Mouse (Mus musculus): ENCODE results near the gene H2-Ab1.

Gene H2-Ab1

GRCm38 (mm10) chr17:34280499-34281038, 23.1 kb downstream of the H2-Ab1 start:
- no peak for DNase-seq (ENCODE audit: low read depth in 2 of 2, low spot score in 2 of 2)

DNA sequence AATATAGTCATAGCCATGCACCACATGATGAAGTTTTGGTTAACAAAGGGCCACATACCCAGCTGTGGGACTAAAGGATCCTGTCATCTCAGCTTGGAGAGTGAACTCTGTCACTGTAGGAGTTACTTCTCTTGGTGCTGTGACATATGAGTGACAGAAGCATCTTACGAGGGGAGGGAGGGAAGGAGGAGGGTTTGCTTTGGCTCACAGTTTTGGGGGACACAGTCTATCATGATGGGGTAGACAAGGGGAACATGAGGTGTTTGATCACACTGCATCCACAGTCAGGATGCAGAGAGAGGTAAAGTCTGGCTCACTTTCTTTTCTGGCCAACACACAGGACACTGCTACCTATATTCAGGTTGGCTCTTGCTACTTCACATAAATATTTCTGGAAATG, 24.3 kb downstream of the H2-Ab1 start:
- DNase-seq (ENCODE audit: low read depth in 2 of 2, low spot score in 2 of 2): no peak

- no peak for DNase-seq (ENCODE audit: low read depth in 2 of 2, low spot score in 2 of 2)
Observed at GRCm38 (mm10) chr17:34285371-34285770, 27.9 kb downstream of the H2-Ab1 start.

- no peak for DNase-seq (ENCODE audit: low read depth in 2 of 2, low spot score in 2 of 2)
Observed at GRCm38 (mm10) chr17:34285848-34286247, 28.4 kb downstream of the H2-Ab1 start.

- no peak for DNase-seq (ENCODE audit: low read depth in 2 of 2, low spot score in 2 of 2)
Observed at GRCm38 (mm10) chr17:34286501-34286900, 29.0 kb downstream of the H2-Ab1 start.

DNA sequence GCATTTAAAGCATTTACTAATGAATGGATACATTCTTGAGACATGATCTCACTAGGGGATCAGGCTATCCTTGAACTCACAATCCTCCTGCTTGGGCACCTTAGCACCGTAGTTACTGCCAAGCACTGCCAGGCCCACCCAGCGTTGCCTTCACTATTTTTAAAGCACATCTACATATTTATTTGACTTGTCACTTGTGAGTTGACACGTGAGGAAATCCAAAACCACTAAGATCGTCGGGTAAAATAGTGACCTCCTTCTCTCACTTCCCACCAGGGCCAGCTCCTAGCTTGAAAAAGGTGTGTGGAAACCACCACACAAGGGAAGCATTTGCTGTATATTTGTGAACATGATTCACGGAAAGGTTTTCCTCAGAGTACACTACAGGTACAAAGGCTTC, 29.5 kb downstream of the H2-Ab1 start:
- DNase-seq (ENCODE audit: low read depth in 2 of 2, low spot score in 2 of 2): no peak

- peak; percentile 71 to 80 for DNase-seq (ENCODE audit: low read depth in 2 of 2, low spot score in 2 of 2)
Observed at GRCm38 (mm10) chr17:34287648-34288047, 30.2 kb downstream of the H2-Ab1 start, which contains the start of gene H2-Aa. Gene H2-Aa (minus strand): TSS chr17:34287823.

DNA sequence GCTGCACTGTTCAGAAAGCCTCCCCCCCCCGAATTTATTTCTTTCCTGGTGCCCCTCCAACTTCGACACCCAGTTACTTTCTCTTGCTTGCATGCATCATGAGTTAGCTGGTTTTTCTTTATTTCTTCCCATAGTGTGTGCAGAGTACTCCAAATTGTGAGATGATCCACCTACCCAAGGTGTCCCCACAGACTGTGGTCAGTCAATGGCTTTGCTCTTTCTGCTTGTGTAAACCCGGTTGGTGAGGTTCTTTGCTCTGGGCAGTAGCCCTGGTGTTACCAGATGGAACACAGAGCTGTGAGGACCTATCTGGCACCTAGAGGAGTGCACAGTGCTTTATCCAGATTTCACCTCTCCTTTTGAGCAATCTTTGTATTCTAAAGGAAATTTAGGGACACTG, 30.6 kb downstream of the H2-Ab1 start:
- no peak for DNase-seq (ENCODE audit: low read depth in 2 of 2, low spot score in 2 of 2)

GRCm38 (mm10) chr17:34291609-34292008, 34.1 kb downstream of the H2-Ab1 start:
- DNase-seq (ENCODE audit: low read depth in 2 of 2, low spot score in 2 of 2): peak; percentile 67 to 79

DNA sequence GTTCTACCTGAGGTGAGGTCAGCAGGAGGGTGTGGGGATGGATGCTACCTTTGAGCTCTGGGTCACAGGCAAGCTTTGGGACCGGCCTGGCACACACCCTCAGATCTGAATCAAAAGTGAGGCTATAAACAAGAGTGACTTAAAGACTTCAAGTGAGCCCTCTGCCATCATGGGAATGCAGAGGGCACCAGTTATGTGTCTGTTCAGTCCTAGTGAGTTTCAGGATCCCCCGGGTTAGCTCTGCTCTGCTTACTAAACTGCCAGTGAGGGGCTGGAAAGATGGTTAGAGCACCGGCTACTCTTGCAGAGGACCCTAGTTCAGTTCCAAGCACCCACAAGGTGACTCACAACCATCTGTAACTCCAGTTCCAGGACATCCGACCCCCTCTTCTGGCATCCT, 35.1 kb downstream of the H2-Ab1 start:
- DNase-seq (ENCODE audit: low read depth in 2 of 2, low spot score in 2 of 2): no peak

GRCm38 (mm10) chr17:34293533-34293932, 36.0 kb downstream of the H2-Ab1 start:
- no peak for DNase-seq (ENCODE audit: low read depth in 2 of 2, low spot score in 2 of 2)

DNA sequence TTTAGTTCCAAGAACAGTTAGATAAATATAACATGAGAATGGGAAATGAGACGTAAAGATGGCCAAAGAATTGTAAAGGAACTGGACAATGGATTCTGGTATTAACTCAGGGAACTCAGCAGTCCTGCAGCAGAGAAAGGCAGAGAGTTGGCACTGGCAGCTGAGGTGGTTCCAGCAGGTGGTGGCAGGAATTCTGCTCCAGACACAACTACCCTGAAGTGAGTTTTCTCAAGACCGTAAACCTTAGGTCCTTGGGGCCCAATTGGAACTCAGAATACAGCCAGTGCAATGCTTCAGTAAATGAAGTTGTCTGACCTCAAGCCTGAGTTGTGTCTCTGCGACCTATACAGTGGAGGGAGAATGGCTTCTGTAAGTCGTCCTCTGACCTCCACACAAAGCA, 36.8 kb downstream of the H2-Ab1 start:
- DNase-seq (ENCODE audit: low read depth in 2 of 2, low spot score in 2 of 2): no peak

- no peak for DNase-seq (ENCODE audit: low read depth in 2 of 2, low spot score in 2 of 2)
Observed at GRCm38 (mm10) chr17:34295307-34295706, 37.8 kb downstream of the H2-Ab1 start.

- peak; percentile 47 to 60 for DNase-seq (ENCODE audit: low read depth in 2 of 2, low spot score in 2 of 2)
Observed at GRCm38 (mm10) chr17:34295891-34296794, 38.7 kb downstream of the H2-Ab1 start.

GRCm38 (mm10) chr17:34299356-34299755, 41.9 kb downstream of the H2-Ab1 start:
- no peak for DNase-seq (ENCODE audit: low read depth in 2 of 2, low spot score in 2 of 2)

- no peak for DNase-seq (ENCODE audit: low read depth in 2 of 2, low spot score in 2 of 2)
Observed at GRCm38 (mm10) chr17:34300071-34300470, 42.6 kb downstream of the H2-Ab1 start.

DNA sequence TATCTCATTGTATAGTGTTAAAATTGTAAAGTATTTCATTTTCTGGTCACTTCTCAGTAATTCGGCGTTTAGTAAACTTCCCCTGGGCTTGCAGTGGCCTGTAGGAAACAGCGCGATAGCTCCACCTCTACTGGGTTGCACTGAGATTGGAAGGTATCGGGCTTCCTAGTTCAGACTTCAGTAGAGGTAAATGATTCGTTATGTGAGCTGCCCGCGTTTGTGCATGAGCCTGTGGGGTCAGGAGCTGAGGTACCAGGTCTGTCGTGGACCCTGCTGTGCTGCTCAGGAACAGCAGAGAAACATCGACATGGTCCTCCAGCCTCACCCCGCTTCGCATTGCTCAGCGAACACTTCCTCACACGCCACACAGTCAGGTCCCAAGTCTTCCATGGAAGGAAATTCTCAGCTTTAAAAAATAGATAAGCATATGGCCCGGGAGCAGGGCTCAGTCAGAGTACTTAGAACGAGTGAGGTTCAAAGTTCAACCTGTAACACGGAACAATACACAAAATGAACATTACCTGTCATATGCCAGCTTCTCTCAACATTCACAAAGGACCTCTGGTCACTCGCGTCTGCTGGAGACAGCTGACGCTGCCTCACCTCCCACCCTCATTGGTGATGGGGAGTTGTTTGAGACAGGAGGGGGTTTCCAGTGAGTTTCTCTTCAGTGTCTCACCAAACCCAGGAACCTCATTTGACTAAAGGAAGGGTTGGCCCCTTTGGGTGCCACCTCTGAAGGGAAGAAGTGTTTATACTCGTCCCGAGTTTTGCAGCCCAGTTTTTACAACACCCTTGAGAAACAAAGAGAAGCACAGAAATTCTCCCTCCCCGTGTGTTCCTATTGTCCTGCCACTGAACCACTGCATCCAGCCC, 43.4 kb downstream of the H2-Ab1 start:
- DNase-seq (ENCODE audit: low read depth in 2 of 2, low spot score in 2 of 2): no peak

DNA sequence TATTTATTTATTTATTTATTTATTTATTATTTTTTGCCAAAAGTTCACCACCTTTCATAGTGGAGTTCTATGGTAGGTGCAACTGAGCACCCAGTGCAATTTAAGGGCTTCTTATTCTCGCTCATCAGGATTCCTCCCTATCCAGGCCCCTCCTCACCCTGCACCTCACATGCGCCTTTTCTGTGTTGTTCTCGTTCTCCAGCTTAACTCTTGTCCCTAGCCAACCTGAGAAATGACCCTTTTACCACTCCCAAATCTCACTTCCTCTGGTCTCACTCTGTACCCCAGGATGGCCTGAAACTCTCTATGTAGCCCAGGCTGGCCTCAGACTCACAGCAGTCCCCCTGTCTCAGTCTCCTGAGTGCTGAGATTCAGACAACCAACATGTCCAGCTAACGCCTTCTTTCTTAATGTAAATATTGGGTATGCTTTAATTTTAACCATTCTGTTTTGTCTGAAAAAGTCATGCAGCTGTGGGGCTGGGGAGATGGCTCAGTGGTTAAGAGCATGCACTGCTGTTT, 44.2 kb downstream of the H2-Ab1 start:
- no peak for DNase-seq (ENCODE audit: low read depth in 2 of 2, low spot score in 2 of 2)

DNA sequence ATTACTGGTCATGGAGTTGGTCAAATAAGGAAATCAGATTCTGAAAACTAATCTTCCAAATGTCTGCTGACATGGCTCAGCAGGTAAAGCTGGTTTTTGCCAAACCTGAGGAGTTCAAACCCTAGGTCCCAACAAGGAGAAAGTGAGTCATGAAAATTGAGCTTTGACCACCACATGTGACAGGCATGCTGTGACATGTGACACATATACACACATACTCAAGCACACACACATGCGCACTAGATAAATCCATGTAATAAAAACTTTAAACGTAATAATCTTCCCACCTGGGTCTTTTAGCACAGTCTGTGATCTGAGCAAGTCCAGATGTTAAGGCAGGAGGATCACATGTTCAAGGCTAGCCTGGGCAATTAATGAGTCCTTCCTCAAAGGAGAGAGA, 46.3 kb downstream of the H2-Ab1 start:
- DNase-seq (ENCODE audit: low read depth in 2 of 2, low spot score in 2 of 2): no peak

GRCm38 (mm10) chr17:34304751-34305150, 47.3 kb downstream of the H2-Ab1 start:
- peak; percentile 55 to 59 for DNase-seq (ENCODE audit: low read depth in 2 of 2, low spot score in 2 of 2)

DNA sequence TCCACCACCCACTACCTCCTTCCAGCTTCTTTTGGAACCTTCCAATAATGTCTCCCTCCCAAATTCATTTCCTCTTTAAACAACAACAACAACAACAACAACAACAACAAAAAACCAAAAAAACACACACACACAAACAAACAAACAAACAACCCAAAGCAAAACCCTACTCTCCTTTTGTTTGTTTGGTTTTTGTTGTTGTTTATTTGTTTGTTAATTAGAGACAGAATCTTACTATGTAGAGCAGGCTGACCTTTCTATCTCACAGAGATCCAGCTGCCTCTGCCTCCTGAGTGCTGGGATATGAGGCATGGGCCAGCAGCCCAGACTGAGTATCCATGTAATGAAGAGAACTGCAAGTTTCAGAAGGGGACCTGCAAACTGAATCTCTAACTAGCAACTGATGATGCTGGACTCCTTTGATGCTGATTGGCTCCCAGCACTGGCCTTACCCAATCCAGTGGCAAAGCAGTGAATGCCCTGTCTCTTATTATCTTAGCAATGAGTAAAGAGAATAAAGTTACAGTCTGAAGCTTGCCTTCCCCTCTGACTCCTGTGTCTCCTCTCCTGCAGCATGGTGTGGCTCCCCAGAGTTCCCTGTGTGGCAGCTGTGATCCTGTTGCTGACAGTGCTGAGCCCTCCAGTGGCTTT, 48.0 kb downstream of the H2-Ab1 start, which contains the start of gene H2-Eb1:
Gene H2-Eb1, plus strand, starts transcription at position 488 of the 651 bp plus-strand sequence.
- peak; percentile 76 to 88 for DNase-seq (ENCODE audit: low read depth in 2 of 2, low spot score in 2 of 2)

Measured in CD8-positive naive resting alpha-beta T cell, adult 2 months (primary cell).